Comparison of ENCODE assay signal across 1 mouse cellular context in genomic region chr4:145580333-145580732, GRCm38 (mm10). TPM values are rescaled to one million over a fixed set of nuclear protein-coding genes. Genes with fewer than 3 reads are reported as not detected.
"Had no signal": no experiment of that assay in that cellular context is flagged by ENCODE, and none has a peak within 500 bp of the region (broad histone marks: within the 10 kb centered on the region; RNA-seq: fewer than 3 reads in every experiment).

No protein-coding gene starts in this region.

RNA-seq across cellular contexts. Expression of gene Gm13212, which starts 4.6 kb away (rescaled TPM):
- polyA plus RNA-seq: small intestine, adult 2 months had no signal
